Mouse (Mus musculus): ENCODE measurements around the gene Cygb.
A peak's percentile ranks its signal among the peaks of the same experiment; 100 is the strongest.
"Not testable (repeated sequence)": the region's sequence is repeated elsewhere in the genome, so short reads cannot be mapped to it uniquely, and the experiment has no call there.

Cygb gene

GRCm38 (mm10) chr11:116612554-116612953 is 41.6 kb downstream of the Cygb start:
- no peak for DNase-seq

DNA sequence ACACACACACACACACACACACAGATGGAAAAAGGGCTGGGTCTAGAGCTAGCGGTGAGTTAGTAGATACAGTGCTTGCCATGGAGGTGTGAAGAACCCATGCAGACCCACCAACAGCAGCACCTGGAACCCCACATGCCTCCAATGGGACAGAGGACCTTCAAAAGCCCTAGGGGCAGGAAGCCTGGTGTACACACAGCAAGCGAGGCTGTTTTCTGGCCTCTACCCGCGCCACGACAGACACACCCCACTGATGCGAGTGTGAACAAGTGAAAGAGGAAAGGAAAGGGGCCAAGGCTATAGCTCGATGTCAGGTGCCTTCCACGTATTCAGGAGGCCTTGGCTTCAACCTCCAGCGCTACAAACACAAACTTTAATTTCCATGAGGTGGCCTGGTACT is 42.2 kb downstream of the Cygb start:
- DNase-seq, result no peak

- not testable (repeated sequence) for DNase-seq
These were observed 42.9 kb downstream of the Cygb start for GRCm38 (mm10) chr11:116611168-116611567.

DNA sequence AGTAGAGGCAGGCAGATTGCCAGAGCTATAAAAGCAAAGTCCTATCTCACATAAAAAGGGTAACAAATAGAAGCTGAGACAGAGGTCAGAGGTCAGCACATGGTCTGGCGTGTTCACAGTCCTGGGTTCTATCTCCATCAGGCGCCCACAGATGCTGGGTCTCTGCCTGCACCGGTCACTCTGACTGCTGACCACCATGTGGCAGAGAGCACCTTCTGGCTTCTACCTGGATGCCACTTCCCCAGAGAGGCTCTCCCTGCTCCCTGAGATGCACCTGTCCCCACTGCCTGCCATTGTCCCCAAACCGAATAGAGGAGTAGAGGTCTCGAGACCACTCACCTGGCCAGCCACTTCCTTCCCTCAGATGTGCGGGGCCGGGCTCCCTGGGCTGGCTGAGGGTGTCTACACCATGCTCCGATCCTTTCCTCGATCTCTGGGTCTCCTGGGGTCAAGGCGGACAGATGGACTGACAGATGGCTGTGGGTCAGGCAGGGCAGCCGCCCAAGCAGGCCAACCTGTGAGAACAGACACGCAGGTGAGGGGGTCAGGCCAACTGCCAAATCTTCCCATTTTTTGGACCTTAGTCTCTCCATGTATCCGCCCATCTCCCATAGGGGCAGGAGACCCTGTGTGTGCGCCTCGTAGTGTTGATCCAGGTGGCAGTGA is 44.0 kb downstream of the Cygb start:
- DNase-seq, result no peak

GRCm38 (mm10) chr11:116607717-116608116 is 46.4 kb downstream of the Cygb start:
- peak; percentile 29 for DNase-seq

DNA sequence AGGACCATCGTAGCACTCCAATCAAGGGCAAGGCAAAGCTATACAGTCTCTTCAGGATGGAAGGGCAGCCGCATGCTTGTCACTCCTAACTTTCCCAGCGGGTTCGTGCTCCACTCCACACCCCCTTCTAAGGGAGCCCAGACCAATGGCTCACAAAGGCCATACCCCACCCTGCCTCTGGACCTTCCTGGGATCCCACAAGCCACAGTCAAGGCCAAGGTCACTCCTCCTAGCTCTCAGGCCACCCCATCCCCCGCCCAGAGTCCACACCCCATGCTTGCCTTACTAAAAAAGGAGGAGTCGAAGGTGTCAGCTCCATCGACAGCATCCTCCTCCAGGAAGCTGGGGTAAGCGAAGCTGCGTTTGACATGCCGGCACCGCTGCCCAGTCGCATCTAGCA is 50.0 kb downstream of the Cygb start:
- DNase-seq, result no peak

- peak; percentile 30 for DNase-seq
These were observed 50.8 kb downstream of the Cygb start for GRCm38 (mm10) chr11:116603339-116603738.

GRCm38 (mm10) chr11:116602043-116602442 is 52.1 kb downstream of the Cygb start:
- DNase-seq, result no peak

- DNase-seq, result no peak
These were observed 52.9 kb downstream of the Cygb start for GRCm38 (mm10) chr11:116601166-116601565.

DNA sequence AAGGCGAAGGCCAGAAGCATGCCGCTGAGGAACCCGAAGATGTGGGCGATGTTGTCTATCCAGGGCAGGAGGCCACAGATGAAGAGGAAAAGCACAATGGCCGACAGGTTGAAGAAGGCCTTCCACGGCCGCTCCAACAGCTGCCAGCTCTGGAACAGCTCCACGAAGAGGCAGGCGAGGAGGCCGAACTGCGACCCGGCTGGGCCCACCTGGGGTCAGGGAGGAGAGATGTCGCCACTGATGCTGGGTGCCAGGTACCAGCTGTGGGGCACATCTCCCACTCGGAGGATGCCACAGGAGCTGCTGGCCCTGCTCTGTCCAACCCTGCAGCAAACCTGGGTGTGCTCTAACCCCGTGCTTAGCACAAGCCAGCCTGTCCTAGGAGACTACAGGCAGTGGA is 54.9 kb downstream of the Cygb start:
- no peak for DNase-seq

DNA sequence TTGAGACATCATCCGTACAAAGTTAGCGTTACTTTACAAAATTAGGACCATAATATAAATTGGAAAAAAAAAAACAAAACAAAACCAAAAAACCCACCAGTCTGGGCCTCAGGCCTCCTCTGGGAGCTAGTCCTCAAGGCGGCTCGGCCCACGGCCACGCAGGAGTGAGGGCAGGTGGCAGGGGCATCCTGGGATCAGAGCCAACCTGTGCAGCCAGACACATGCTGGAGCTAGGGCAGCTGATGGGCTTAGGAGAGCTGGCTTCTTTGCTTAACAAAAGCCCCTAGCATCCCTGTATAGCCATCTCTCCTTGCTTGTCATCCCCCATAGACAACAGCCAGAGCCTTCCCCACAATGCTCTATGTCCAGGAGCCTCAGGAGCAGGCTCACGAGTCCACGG is 55.9 kb downstream of the Cygb start:
- DNase-seq, result no peak

DNA sequence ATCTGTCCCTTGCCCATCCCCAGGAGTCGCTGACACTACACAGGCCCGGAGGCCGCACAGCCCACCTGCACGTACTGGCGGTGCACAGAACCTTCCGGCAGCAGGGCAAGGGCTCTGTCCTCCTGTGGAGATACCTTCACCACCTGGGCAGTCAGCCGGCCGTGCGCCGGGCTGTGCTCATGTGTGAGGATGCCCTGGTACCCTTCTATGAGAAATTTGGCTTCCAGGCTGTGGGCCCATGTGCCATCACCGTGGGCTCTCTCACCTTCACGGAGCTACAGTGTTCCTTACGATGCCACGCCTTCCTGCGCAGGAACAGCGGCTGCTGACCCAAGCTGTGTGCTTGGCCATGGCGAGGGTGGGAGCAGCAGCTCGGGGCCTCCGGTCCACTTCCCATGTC is 57.3 kb downstream of the Cygb start:
- DNase-seq, result no peak

All from thymus, postnatal 25 days (tissue).